Mouse (Mus musculus) ES-CJ7 (cell line): ENCODE measurements around the gene Mfge8.

Experiments used
- DNase-seq: peaks from one replicate; pipeline ENCODE4 v3.0.0; 2011; ENCODE audit warnings: low read depth, low spot score

Mfge8 gene

GRCm38 (mm10) chr7:79148711-79149266 is at the start of gene Mfge8:
Gene Mfge8, minus strand, starts transcription at chr7:79149060.
- DNase-seq, result peak; percentile 92

DNA sequence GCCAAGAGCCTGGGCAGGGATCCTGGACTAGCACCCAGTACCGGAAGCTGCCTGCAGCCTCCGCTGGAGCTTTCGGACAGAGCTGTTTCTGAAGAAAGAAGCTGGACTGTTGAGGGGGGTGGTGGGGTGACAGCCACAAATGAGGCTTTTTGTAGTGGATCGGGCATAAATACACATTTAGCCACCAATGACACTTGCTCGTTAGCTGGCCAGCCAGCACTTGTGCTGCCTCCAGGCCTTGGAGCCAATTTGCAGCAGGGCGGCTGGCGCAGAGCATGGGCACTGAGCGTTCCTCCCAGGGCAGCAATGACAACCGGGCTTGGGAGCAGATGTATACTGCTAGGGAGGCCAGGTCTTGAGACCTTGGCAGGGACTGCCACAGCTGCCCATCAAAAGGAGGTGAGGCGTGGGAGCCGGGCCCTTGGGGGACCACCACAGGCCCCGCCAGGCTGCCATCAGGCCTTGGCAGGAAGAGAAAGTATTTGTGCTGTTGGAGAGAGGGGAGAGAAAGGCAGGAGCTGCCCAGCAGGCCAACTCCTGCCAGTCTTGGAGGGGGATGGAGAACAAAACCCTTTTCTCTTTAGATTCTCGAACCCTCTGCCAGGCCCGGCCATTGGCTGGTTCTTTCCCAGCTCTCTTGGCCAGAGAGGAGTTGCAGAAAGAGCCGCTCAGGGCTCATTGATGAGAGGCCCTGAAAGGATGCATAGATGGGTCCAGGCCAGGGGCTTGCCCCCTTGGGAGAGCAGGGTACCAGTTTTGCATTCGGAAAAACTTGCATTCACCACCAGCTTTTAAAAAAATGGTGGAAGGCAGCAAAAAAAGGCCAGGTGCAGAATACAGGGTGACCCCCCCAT is 45.9 kb upstream of the Mfge8 start:
- no peak for DNase-seq

- DNase-seq, result no peak
These were observed 45.1 kb upstream of the Mfge8 start for GRCm38 (mm10) chr7:79193936-79194335.

- no peak for DNase-seq
These were observed 42.6 kb upstream of the Mfge8 start for GRCm38 (mm10) chr7:79191501-79191900.

DNA sequence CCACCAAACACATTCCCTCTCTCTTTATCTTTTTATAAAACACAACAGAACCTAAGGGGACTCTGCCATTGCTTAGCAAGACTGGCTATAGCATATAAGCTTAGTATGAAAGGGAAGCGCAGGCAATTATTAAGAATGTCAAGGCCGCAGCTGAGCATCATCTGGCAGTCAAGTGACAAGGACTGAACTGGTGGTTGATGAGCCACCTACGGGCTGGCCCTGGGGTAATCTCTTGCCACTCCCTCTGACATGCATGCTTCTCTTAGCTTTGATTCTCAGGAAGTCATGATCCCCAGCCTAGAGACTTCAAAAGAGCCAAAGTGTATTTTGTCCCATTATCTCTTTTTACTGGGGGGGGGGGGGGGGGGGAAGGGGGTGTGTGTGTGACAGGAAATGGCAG is 41.7 kb upstream of the Mfge8 start:
- no peak for DNase-seq

GRCm38 (mm10) chr7:79189211-79189610 is 40.4 kb upstream of the Mfge8 start:
- no peak for DNase-seq

GRCm38 (mm10) chr7:79187591-79187990 is 38.7 kb upstream of the Mfge8 start:
- DNase-seq, result no peak

DNA sequence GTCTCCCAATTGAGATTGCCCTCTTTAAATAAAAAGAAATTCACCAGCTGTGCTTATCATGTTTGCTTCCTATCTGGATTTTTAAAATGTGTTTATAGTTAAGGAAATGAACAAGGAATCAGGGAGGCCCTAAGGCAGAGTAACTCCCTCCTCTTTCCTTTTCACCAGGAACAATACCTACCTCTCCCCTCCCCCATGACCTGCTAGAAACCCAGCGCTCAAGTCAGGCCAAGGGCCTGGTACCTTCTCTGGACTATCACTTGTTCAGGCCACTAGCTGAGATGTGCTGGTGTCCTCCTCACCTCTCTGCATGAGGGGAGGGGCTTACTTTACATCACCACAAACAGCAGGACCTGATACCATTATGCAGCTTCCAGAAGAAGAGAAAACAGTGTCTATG is 34.6 kb upstream of the Mfge8 start:
- DNase-seq, result peak; percentile 49

DNA sequence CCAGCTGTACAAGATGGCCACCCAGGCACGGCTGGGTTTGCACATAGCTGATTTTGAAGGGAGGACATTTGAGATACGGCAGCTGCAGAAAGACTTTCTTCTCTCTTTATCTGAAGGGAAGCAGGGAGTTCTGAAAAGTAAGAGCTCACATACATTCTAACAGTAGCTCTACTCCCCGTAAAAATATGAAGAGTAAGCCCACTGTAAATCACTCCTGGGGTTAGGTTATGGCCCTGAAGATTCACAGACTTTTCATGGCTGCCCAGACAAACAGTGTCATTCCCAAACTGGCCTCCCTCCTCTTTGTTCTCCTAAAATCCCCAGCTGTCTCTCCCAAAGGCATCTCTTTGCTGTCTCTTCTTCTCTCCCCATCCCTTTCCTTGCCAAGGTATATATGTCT is 24.9 kb upstream of the Mfge8 start:
- no peak for DNase-seq

DNA sequence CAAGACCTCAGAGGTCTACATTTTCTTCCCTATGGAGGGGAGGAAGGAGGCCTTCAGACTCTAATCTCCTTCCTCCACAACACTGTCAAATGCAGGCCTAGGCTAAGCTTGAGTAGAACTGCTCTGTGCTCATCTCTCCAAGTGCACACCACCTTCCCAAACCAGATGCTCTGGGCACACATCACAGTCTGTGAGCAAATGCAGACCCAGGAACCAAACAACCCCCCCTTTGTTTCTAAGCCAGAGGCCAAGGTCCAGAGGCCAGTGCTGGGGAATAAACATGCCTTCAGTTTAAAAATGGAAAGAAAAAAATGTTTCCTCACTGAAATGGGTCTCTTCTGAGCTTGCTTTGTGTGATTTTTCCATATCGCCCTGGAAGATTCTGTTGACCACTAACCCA is 22.9 kb upstream of the Mfge8 start:
- no peak for DNase-seq

DNA sequence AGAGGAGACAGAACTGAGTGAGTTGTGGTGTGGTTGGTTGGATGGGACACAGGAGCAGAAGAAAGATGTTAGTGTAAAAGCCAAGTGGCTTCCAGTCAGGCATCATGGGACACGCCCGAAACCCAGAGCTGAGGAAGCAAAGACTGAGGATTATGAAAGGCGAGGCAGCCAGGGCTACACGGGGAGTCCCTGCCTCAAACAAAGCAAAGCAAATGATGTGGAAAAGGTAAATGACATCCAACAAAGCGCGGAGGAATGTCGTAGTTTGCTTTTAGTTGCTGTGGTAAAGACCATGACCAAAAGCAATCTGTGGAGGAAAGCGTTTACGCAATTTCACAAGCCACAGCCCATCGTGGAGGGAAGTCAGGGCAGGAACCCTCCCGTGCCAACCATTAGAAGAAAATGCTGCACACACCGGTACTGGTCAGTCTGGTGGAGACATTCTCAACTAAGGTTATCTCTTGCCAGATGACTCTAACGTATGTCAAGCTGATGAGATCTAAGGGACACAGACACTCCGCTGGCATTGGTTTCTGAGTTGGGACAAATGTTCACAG is 18.2 kb upstream of the Mfge8 start:
- no peak for DNase-seq

DNA sequence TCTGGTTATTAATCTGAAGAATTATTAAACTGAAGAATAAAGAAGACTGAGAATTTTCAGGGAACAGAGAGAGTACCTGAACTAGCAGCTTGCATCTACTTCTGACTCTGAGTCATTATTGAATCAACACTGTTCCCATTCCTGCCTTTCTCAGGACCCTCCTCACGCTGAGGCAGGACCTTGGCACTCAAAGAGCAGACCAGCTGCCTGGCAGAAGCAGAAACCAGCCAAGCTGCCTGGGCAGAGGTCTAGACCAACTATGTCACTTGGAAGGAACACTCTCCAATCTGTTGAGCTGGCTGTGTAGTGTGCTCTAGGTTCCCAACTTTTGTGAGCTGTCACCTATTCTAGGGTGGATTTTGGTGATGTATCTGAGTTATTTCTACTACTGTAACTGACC is 10.5 kb upstream of the Mfge8 start:
- no peak for DNase-seq

DNA sequence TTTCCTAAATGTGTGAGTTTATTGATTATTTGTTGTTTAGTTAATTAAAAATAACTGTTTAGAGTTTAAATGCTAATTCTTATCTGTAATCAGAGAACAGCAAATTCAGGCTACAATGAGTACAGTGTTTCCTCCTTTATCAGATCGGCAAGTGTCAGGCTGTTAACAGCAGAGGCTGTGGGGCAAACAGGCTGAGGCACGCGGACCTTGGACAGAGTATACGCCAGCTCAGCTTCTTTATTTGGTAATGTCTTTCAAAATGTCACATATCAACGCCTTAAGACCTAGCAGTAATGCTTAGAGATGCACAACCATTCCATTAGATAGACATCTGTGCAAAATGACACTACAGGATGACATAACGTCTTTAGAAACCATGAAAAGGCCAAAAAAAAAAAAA is 662 bp upstream of the Mfge8 start:
- no peak for DNase-seq

DNA sequence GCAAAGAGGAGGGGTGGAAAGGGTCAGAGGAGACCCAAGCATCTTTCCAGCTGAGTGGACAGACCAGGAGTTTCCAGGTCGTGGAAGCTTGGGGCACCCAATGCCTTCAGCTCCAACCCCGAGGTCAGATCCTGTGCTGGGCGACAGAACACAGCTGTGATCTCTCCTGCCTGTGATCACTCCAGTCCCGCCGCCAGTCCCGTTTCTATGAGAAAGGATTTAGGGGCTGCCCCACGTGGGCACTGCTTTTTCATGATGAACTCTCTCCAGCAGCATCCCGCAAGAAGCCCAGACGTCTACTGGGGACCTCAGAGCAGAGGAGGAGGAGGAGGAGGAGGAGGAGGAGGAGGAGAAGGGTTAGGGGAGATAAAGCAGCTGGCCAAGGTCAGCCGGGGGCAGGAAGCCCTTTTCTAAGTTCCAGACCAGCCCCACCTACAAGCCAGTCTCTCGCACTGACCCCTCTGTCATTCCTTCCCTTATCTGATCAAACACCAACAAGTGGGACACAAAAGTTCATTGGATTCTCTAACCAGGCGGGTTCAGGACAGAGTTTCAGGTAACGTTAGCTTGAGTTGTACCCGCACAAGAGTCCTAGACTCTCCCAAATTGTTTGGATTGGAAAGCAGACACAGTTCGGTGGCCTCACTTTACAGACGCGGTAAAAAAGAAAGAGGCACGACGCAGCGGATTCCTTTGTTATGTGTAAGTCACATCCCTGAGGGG is 768 bp downstream of the Mfge8 start:
- DNase-seq, result peak; percentile 27

GRCm38 (mm10) chr7:79147011-79147837 is 1.6 kb downstream of the Mfge8 start:
- no peak for DNase-seq

GRCm38 (mm10) chr7:79140897-79141296 is 8.0 kb downstream of the Mfge8 start:
- DNase-seq, result peak; percentile 66

DNA sequence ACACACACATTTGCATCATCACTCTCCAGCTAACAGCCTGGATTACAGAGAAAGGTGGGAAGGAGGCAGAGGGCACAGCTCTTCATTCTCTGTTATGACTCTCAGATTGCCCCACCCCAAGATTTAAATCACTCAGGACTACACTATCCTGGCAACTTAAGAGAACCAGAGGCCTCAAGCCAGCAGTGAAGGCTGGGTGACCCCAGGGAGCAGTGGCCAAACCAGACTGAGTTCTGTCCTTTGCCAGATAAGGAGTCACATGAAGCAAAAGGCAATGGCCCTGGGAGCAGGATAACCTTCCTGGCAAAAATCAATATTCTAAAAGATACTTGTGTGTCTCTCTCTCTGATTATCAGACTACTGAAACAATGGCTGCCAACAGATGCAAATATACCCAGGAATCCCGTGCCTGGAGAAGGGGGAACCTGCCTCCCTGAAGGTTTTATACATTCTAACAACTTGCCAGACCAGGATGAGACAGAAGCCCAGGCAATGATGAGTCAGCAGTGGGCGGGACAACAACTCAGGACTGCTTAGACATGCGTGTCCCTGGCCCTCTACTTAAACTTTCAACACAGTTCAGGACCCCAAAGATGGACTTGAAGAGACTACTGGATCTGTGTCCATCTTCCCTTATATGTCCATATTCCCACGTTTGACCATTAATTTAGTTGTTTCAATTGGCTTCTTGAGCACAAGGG is 8.8 kb downstream of the Mfge8 start:
- DNase-seq, result peak; percentile 67

- DNase-seq, result peak; percentile 90
These were observed 9.5 kb downstream of the Mfge8 start for GRCm38 (mm10) chr7:79139328-79139824.

DNA sequence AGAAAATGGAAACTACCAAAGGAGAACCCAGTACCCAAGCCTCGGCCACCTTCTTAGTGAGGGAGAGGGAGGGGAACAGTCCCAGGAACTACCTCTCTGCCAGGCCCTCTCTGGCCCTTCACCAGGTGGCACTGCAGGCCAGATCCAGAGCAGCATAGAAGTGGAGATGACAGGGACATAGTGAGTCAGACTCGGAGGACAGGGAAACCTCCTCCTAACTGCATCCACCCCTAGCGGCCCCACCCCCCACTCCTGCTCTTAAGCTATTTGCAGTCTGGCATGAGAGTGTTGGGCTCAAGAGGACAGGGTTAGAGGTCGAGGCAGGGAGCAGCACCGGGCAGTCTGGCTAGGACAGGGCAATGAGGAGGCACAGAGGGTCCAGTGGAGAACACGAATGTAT is 15.5 kb downstream of the Mfge8 start:
- peak; percentile 60 for DNase-seq

GRCm38 (mm10) chr7:79130843-79131444 is 17.9 kb downstream of the Mfge8 start, which contains the start of gene Hapln3:
Gene Hapln3, minus strand, starts transcription at chr7:79131018.
- DNase-seq, result peak; percentile 28
